Mouse (Mus musculus) liver, postnatal 0 days (tissue): Measurements from ENCODE around the gene Gm17018.

Experiments
- CTCF ChIP-seq: sonication (generic); IDR thresholded peaks from 2 replicates; pipeline ENCODE4 v1.5.1; 2016; ENCODE audit warnings: antibody characterized with exemption, low read depth
- EP300 ChIP-seq: IDR thresholded peaks from 2 replicates; pipeline ENCODE4 v1.6.1; 2016; ENCODE audit warnings: antibody characterized with exemption, low read depth, mild to moderate bottlenecking

DNA sequence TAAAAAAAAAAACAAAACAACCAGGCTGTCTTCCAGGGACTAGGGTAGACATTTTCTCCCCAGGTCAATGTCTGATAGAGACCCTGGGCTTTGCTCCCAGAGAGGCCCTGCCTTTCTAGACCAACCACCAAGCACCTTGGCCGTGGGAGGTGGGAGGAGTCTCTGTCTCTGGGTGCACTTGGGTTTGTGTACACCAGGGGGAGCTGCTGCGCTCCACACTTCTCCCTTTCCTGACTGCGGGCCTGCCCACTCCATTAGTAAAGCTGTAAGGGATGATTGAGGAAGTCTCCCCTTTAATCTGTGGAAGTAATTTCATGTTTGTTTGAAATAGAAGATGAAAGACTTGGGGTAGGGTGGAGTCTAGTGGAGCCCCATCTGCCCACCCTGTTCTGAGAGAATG lies 20.8 kb downstream of the Gm17018 start:
- TF ChIP-seq CTCF: peak; percentile 85
- no peak for TF ChIP-seq EP300
